Mouse (Mus musculus): ENCODE data around the gene Zfp385b.

Gene Zfp385b

GRCm38 (mm10) chr2:77819539-77819938, at the start of gene Zfp385b:
Zfp385b (minus strand) TSS chr2:77819639.
- no peak for DNase-seq (ENCODE audit: low spot score in 2 of 2)

GRCm38 (mm10) chr2:77863934-77864333, 44.5 kb upstream of the Zfp385b start:
- no peak for DNase-seq (ENCODE audit: low spot score in 2 of 2)

GRCm38 (mm10) chr2:77863522-77863921, 44.1 kb upstream of the Zfp385b start:
- DNase-seq (ENCODE audit: low spot score in 2 of 2), result no peak

- DNase-seq (ENCODE audit: low spot score in 2 of 2), result no peak
These were observed 22.0 kb upstream of the Zfp385b start for GRCm38 (mm10) chr2:77841464-77841863.

GRCm38 (mm10) chr2:77839587-77839986, 20.1 kb upstream of the Zfp385b start:
- no peak for DNase-seq (ENCODE audit: low spot score in 2 of 2)

- no peak for DNase-seq (ENCODE audit: low spot score in 2 of 2)
These were observed 19.2 kb upstream of the Zfp385b start for GRCm38 (mm10) chr2:77838688-77839087.

- no peak for DNase-seq (ENCODE audit: low spot score in 2 of 2)
These were observed 16.3 kb upstream of the Zfp385b start for GRCm38 (mm10) chr2:77835781-77836180.

- no peak for DNase-seq (ENCODE audit: low spot score in 2 of 2)
These were observed 6.8 kb upstream of the Zfp385b start for GRCm38 (mm10) chr2:77826133-77826828.

- no peak for DNase-seq (ENCODE audit: low spot score in 2 of 2)
These were observed 3.6 kb upstream of the Zfp385b start for GRCm38 (mm10) chr2:77823026-77823425.

GRCm38 (mm10) chr2:77817357-77817894, 2.0 kb downstream of the Zfp385b start:
- no peak for DNase-seq (ENCODE audit: low spot score in 2 of 2)

GRCm38 (mm10) chr2:77816413-77817314, 2.8 kb downstream of the Zfp385b start:
- no peak for DNase-seq (ENCODE audit: low spot score in 2 of 2)

- no peak for DNase-seq (ENCODE audit: low spot score in 2 of 2)
These were observed 3.5 kb downstream of the Zfp385b start for GRCm38 (mm10) chr2:77815775-77816412.

- no peak for DNase-seq (ENCODE audit: low spot score in 2 of 2)
These were observed 4.5 kb downstream of the Zfp385b start for GRCm38 (mm10) chr2:77814896-77815295.

- DNase-seq (ENCODE audit: low spot score in 2 of 2), result no peak
These were observed 6.4 kb downstream of the Zfp385b start for GRCm38 (mm10) chr2:77813029-77813428.

- DNase-seq (ENCODE audit: low spot score in 2 of 2), result no peak
These were observed 8.7 kb downstream of the Zfp385b start for GRCm38 (mm10) chr2:77810748-77811147.

GRCm38 (mm10) chr2:77804781-77805180, 14.7 kb downstream of the Zfp385b start:
- DNase-seq (ENCODE audit: low spot score in 2 of 2), result no peak

- DNase-seq (ENCODE audit: low spot score in 2 of 2), result no peak
These were observed 17.1 kb downstream of the Zfp385b start for GRCm38 (mm10) chr2:77802291-77802690.

GRCm38 (mm10) chr2:77801430-77801829, 18.0 kb downstream of the Zfp385b start:
- DNase-seq (ENCODE audit: low spot score in 2 of 2), result no peak

GRCm38 (mm10) chr2:77801009-77801408, 18.4 kb downstream of the Zfp385b start:
- no peak for DNase-seq (ENCODE audit: low spot score in 2 of 2)

- no peak for DNase-seq (ENCODE audit: low spot score in 2 of 2)
These were observed 22.2 kb downstream of the Zfp385b start for GRCm38 (mm10) chr2:77797233-77797632.

GRCm38 (mm10) chr2:77795859-77796552, 23.4 kb downstream of the Zfp385b start:
- DNase-seq (ENCODE audit: low spot score in 2 of 2), result no peak

All from spleen, postnatal 36 days (tissue).